8 mouse cellular contexts compared by ENCODE assay signal in genomic region chr17:83983070-83983836, GRCm38 (mm10).
DNase-seq lines count a peak whose midpoint lies in the region; ATAC-seq lines count a peak whose summit lies in the region.

No protein-coding gene starts in this region.

- peak overlapping the region; percentile 82 for H3K27ac ChIP-seq in forebrain, embryonic 10.5 days
- no peak overlapping the region; the same call in 1 of the 2 replicates for H3K27ac ChIP-seq in forebrain, embryonic 11.5 days (ENCODE audit: low read depth, low read length)
- peak overlapping the region; percentile 94 for H3K27ac ChIP-seq in embryonic facial prominence, embryonic 14.5 days (replicated peaks; ENCODE audit: low read depth, low read length)
- peak overlapping the region; percentile 69 to 83 for H3K27ac ChIP-seq in heart, embryonic 14.5 days (replicated peaks in 1 of 2; ENCODE audit: control insufficient read depth in 1 of 2, insufficient read depth in 1 of 2, low read depth in 2 of 2, low read length in 2 of 2)
- peak overlapping the region; percentile 96 for H3K27ac ChIP-seq in kidney, embryonic 16.5 days (ENCODE audit: low read length)

- peaks cover 62% of the 10 kb centered on the region for H3K4me1 ChIP-seq in forebrain, embryonic 10.5 days
- H3K4me1 ChIP-seq in forebrain, embryonic 11.5 days (replicated peaks; ENCODE audit: control insufficient read depth, insufficient read depth, low read length) = peaks cover 10% of the 10 kb centered on the region
- H3K4me1 ChIP-seq in embryonic facial prominence, embryonic 14.5 days (ENCODE audit: control insufficient read depth, insufficient read depth, low read length) = peaks cover 77% of the 10 kb centered on the region
- H3K4me1 ChIP-seq in heart, embryonic 14.5 days (ENCODE audit: control insufficient read depth in 2 of 2, insufficient read depth in 2 of 2, low read length in 2 of 2) = peaks cover 31 to 33% of the 10 kb centered on the region in 2 experiments
- peaks cover 69% of the 10 kb centered on the region for H3K4me1 ChIP-seq in kidney, embryonic 16.5 days (ENCODE audit: insufficient read depth, low read length)

- no peak for ATAC-seq in forebrain, embryonic 11.5 days (replicated peaks; ENCODE audit: low FRiP score)
- ATAC-seq in embryonic facial prominence, embryonic 14.5 days (ENCODE audit: low read depth) = peak; percentile 61
- peak; percentile 62 for ATAC-seq in heart, embryonic 14.5 days (ENCODE audit: insufficient number of reproducible peaks, insufficient read depth, low FRiP score, low read depth)
- peak; percentile 56 for ATAC-seq in kidney, embryonic 16.5 days (ENCODE audit: low FRiP score, low TSS enrichment)

- H3K9ac ChIP-seq in forebrain, embryonic 11.5 days (ENCODE audit: low read length) = no peak overlapping the region
- peak overlapping the region; percentile 36; the same call in 1 of the 2 replicates for H3K9ac ChIP-seq in embryonic facial prominence, embryonic 14.5 days (ENCODE audit: low read depth, low read length)
- no peak overlapping the region for H3K9ac ChIP-seq in heart, embryonic 14.5 days (ENCODE audit: low read length)
- peak overlapping the region; percentile 51 for H3K9ac ChIP-seq in kidney, embryonic 16.5 days (replicated peaks; ENCODE audit: low read length)

- no peak for DNase-seq in forebrain, embryonic 10.5 days (ENCODE audit: extremely low spot score, low spot score)
- DNase-seq in forebrain, embryonic 11.5 days (ENCODE audit: low spot score) = no peak
- peak; percentile 94 for DNase-seq in embryonic facial prominence, embryonic 14.5 days (ENCODE audit: low spot score)
- peak; percentile 86 to 92 for DNase-seq in lung, postnatal 4 days
- no peak for DNase-seq in thymus, postnatal 4 days
- no peak for DNase-seq in thymus, adult 18-20 months

- 56% methylated on average over 18 of the region's 18 CpGs for WGBS in forebrain, embryonic 10.5 days
- WGBS in forebrain, embryonic 11.5 days = 53% methylated on average over 18 of the region's 18 CpGs
- 30% methylated on average over 18 of the region's 18 CpGs for WGBS in embryonic facial prominence, embryonic 14.5 days
- 50% methylated on average over 18 of the region's 18 CpGs for WGBS in heart, embryonic 14.5 days
- 32% methylated on average over 18 of the region's 18 CpGs for WGBS in kidney, embryonic 16.5 days

- H3K36me3 ChIP-seq in forebrain, embryonic 10.5 days (replicated peaks) = no peaks in the 10 kb centered on the region
- no peaks in the 10 kb centered on the region for H3K36me3 ChIP-seq in forebrain, embryonic 11.5 days (ENCODE audit: control insufficient read depth, insufficient read depth, low read length)
- H3K36me3 ChIP-seq in embryonic facial prominence, embryonic 14.5 days (ENCODE audit: control insufficient read depth, insufficient read depth, low read length) = no peaks in the 10 kb centered on the region
- no peaks in the 10 kb centered on the region for H3K36me3 ChIP-seq in heart, embryonic 14.5 days (ENCODE audit: control insufficient read depth, insufficient read depth, low read length)
- H3K36me3 ChIP-seq in kidney, embryonic 16.5 days (ENCODE audit: insufficient read depth, low read length) = no peaks in the 10 kb centered on the region

- no peaks in the 10 kb centered on the region for H3K9me3 ChIP-seq in forebrain, embryonic 10.5 days
- H3K9me3 ChIP-seq in forebrain, embryonic 11.5 days (ENCODE audit: control insufficient read depth, low read length) = no peaks in the 10 kb centered on the region
- H3K9me3 ChIP-seq in embryonic facial prominence, embryonic 14.5 days (ENCODE audit: control insufficient read depth, low read length) = no peaks in the 10 kb centered on the region
- no peaks in the 10 kb centered on the region for H3K9me3 ChIP-seq in heart, embryonic 14.5 days (ENCODE audit: control insufficient read depth, low read length)
- no peaks in the 10 kb centered on the region; the same call in 1 of the 2 replicates for H3K9me3 ChIP-seq in kidney, embryonic 16.5 days (ENCODE audit: low read length)

- no peaks in the 10 kb centered on the region for H3K27me3 ChIP-seq in forebrain, embryonic 10.5 days (ENCODE audit: poor library complexity, severe bottlenecking)
- no peaks in the 10 kb centered on the region for H3K27me3 ChIP-seq in forebrain, embryonic 11.5 days (ENCODE audit: control insufficient read depth, insufficient read depth, low read length)
- H3K27me3 ChIP-seq in embryonic facial prominence, embryonic 14.5 days (replicated peaks; ENCODE audit: control insufficient read depth, insufficient read depth, low read length) = no peaks in the 10 kb centered on the region
- no peaks in the 10 kb centered on the region for H3K27me3 ChIP-seq in heart, embryonic 14.5 days (ENCODE audit: control insufficient read depth, insufficient read depth, low read length)
- no peaks in the 10 kb centered on the region for H3K27me3 ChIP-seq in kidney, embryonic 16.5 days (ENCODE audit: insufficient read depth, low read length)

- no peak overlapping the region for H3K4me3 ChIP-seq in forebrain, embryonic 10.5 days
- H3K4me3 ChIP-seq in forebrain, embryonic 11.5 days (ENCODE audit: low read depth, low read length) = no peak overlapping the region
- no peak overlapping the region for H3K4me3 ChIP-seq in embryonic facial prominence, embryonic 14.5 days (ENCODE audit: low read depth, low read length)
- H3K4me3 ChIP-seq in heart, embryonic 14.5 days (ENCODE audit: control insufficient read depth in 1 of 2, insufficient read depth in 1 of 2, low read depth in 1 of 2, low read length in 2 of 2) = no peak overlapping the region
- no peak overlapping the region for H3K4me3 ChIP-seq in kidney, embryonic 16.5 days (ENCODE audit: low read length)

- no peak overlapping the region for H3K4me2 ChIP-seq in forebrain, embryonic 11.5 days (ENCODE audit: low read depth, low read length, severe bottlenecking)
- H3K4me2 ChIP-seq in embryonic facial prominence, embryonic 14.5 days (ENCODE audit: low read depth, low read length) = peak overlapping the region; percentile 26; the same call in 1 of the 2 replicates
- no peak overlapping the region for H3K4me2 ChIP-seq in heart, embryonic 14.5 days (ENCODE audit: low read length)
- H3K4me2 ChIP-seq in kidney, embryonic 16.5 days (replicated peaks; ENCODE audit: low read depth, low read length) = no peak overlapping the region

Comparison
In these comparisons a context has a peak if more than half of its experiments do, and no peak if none do; other contexts are left out.
1. DNase-seq: peak in embryonic facial prominence, embryonic 14.5 days (single experiment) and lung, postnatal 4 days (2 of 2); none in forebrain, embryonic 10.5 days (single experiment), forebrain, embryonic 11.5 days (single experiment), thymus, postnatal 4 days (single experiment) and thymus, adult 18-20 months (0 of 2).
2. H3K9ac ChIP-seq: peak in embryonic facial prominence, embryonic 14.5 days (single experiment) and kidney, embryonic 16.5 days (single experiment); none in forebrain, embryonic 11.5 days (single experiment) and heart, embryonic 14.5 days (single experiment).